Mouse (Mus musculus) ES-Bruce4 (cell line): ENCODE results near the gene Chit1. TPM values are rescaled to one million over a fixed set of nuclear protein-coding genes. Genes with fewer than 3 reads are reported as not detected.

Experiments
- H3K27ac ChIP-seq: 2 replicates; pipeline ENCODE4 v1.5.1; 2012; ENCODE audit warnings: low read length, inconsistent platforms; ENCODE audit not compliant: insufficient read depth
- H3K27me3 ChIP-seq: 2 replicates; pipeline ENCODE4 v1.6.1; 2012; ENCODE audit warnings: mild to moderate bottlenecking, low read length, inconsistent platforms; ENCODE audit not compliant: control insufficient read depth, poor library complexity, insufficient read depth, severe bottlenecking
- H3K36me3 ChIP-seq: 2 replicates; pipeline ENCODE4 v1.6.1; 2012; ENCODE audit warnings: inconsistent platforms, mild to moderate bottlenecking, low read length, moderate library complexity; ENCODE audit not compliant: control insufficient read depth, poor library complexity, insufficient read depth, severe bottlenecking
- H3K4me1 ChIP-seq: one replicate; pipeline ENCODE4 v1.8.1; 2011; ENCODE audit warnings: low read length; ENCODE audit not compliant: control insufficient read depth, insufficient read depth
- H3K4me3 ChIP-seq: 2 replicates; pipeline ENCODE4 v1.5.1; 2011; ENCODE audit warnings: low read depth, mild to moderate bottlenecking, low read length
- H3K9ac ChIP-seq: 2 replicates; pipeline ENCODE4 v1.6.1; 2012; ENCODE audit warnings: low read depth, mild to moderate bottlenecking, inconsistent platforms; ENCODE audit not compliant: poor library complexity, severe bottlenecking
- H3K9me3 ChIP-seq: replicated peaks from 2 replicates; pipeline ENCODE4 v1.6.1; 2012; ENCODE audit warnings: mild to moderate bottlenecking, low read length, inconsistent platforms; ENCODE audit not compliant: control insufficient read depth, poor library complexity, insufficient read depth, severe bottlenecking
- CTCF ChIP-seq: IDR thresholded peaks from one replicate; pipeline ENCODE4 v1.8.1; 2011; ENCODE audit warnings: low read depth, low read length
- EP300 ChIP-seq: IDR thresholded peaks from 2 replicates; pipeline ENCODE4 v1.6.1; 2011; ENCODE audit warnings: low read depth, low read length; ENCODE audit not compliant: insufficient read depth
- POLR2A ChIP-seq: IDR thresholded peaks from one replicate; pipeline ENCODE4 v1.8.1; 2011; ENCODE audit warnings: low read length; ENCODE audit not compliant: insufficient read depth
- polyA plus RNA-seq: library from polyadenylated mRNA; stranded (reverse); fragments of >200 nt; gene quantifications from 2 replicates; pipeline ENCODE4 v1.2.4, GENCODE M21; 2011; ENCODE audit warnings: low read depth; ENCODE audit not compliant: missing spikeins, insufficient read depth, insufficient read length

Gene Chit1
- polyA plus RNA-seq, 1 experiment: not detected

DNA sequence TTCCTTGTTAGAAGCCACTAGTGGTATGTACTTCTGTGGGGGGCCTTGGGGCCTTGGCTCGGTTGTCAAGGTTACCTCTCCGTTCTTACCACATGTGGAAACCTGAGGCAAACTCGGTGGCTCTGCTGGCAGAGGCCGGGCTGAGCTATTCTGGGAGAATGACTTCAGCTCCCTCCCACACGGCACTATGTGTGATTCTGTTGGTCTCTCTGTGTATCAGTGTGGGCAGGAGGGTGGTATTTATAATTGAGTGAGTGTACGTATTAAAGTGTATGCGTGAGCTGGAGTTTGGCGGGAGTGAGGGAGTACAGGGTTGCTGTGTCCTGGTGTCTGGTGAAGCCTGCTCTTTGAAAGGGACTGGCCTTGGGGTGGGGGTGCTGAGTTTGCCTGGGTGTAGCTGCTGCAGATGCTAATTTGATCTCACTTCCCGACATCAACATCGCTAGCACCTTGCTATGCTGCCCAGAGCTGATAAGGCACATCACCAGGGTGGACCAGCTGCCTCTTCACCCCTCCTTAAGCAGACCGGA is 28.0 kb upstream of the Chit1 start:
- Histone ChIP-seq H3K9ac (no peak overlapping the region), H3K36me3 (no peaks in the 10 kb centered on the region), H3K9me3 (no peaks in the 10 kb centered on the region), H3K4me1 (peaks cover 8% of the 10 kb centered on the region), H3K27ac (no peak overlapping the region), H3K4me3 (no peak overlapping the region), H3K27me3 (no peaks in the 10 kb centered on the region)
- TF ChIP-seq CTCF: no peak
- 0 out of 2 replicates have a peak, but pooled peaks have one; percentile 31 for TF ChIP-seq EP300

DNA sequence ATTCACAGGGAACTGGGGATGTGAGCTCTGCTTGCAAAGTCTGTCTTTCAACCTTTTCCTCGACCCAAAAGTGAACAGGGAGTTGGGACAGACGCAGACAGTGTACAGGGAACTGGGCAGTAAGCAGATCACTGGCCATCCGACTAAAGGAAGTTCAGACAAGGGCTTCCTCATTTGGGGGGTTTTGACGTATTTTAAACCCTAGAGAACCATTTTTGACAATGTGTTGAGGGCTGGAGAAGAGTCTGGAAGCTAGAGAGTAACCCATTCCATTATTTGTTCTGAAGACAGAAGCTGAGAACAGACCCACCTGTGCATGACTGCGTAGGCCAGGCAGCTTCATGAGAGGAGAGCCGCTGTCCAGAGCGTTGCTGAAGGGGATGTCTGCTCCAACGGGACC is 27.4 kb upstream of the Chit1 start:
- no peak overlapping the region for H3K4me3 ChIP-seq
- H3K27ac ChIP-seq: no peak overlapping the region
- no peak for TF ChIP-seq POLR2A
- no peak for TF ChIP-seq EP300
- TF ChIP-seq CTCF: no peak
- no peaks in the 10 kb centered on the region for H3K27me3 ChIP-seq
- no peak overlapping the region for H3K9ac ChIP-seq
- H3K36me3 ChIP-seq: no peaks in the 10 kb centered on the region
- H3K4me1 ChIP-seq: peaks cover 8% of the 10 kb centered on the region
- no peaks in the 10 kb centered on the region for H3K9me3 ChIP-seq

DNA sequence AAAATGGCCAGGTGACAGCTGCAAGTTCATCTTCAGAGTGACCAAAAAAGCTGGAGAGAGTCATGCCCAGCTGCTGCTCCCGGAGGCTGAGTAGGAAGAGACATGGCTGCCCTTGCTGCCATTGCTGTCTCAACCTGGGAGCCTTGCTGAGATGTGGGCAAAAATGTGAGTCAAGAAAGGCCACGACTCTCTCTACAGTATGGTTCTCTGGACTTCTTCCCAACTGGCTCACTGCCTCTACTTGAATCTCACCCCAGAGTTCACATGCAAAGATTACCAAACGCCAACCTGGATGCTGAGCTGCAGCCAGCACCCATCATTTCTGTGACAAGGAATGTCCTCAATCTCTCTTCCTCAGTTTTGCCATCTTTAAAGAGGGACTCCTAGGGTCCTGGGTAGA is 26.9 kb upstream of the Chit1 start:
- H3K4me3 ChIP-seq: no peak overlapping the region
- no peaks in the 10 kb centered on the region for H3K36me3 ChIP-seq

DNA sequence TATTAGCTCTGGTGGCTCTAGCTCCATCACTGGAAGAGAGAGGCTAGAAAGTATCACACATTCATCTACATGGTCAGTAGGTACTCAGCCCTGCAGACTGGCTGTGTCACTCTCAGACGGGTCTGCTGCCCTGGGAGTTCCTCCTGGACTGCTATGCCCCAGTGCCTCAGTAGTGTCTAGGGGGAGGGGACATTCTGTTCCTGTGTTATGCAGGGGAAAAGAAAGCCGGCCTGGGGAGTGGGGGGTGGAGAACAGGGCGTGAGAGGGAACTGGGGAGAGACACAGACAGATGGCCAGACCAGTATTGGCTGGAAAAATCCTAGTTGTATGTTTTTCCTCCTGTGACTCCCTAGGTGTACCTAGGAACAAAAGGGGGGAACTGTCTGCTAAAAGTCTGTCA is 25.0 kb upstream of the Chit1 start:
- Histone ChIP-seq H3K27ac (no peak overlapping the region), H3K4me3 (no peak overlapping the region)

More for the DNA sequence above, 26.9 kb upstream of the Chit1 start:
- no peaks in the 10 kb centered on the region for H3K9me3 ChIP-seq
- H3K27ac ChIP-seq: no peak overlapping the region
- H3K27me3 ChIP-seq: no peaks in the 10 kb centered on the region
- TF ChIP-seq CTCF (no peak), EP300 (no peak), POLR2A (no peak)
- H3K9ac ChIP-seq: no peak overlapping the region
- peaks cover 8% of the 10 kb centered on the region for H3K4me1 ChIP-seq

DNA sequence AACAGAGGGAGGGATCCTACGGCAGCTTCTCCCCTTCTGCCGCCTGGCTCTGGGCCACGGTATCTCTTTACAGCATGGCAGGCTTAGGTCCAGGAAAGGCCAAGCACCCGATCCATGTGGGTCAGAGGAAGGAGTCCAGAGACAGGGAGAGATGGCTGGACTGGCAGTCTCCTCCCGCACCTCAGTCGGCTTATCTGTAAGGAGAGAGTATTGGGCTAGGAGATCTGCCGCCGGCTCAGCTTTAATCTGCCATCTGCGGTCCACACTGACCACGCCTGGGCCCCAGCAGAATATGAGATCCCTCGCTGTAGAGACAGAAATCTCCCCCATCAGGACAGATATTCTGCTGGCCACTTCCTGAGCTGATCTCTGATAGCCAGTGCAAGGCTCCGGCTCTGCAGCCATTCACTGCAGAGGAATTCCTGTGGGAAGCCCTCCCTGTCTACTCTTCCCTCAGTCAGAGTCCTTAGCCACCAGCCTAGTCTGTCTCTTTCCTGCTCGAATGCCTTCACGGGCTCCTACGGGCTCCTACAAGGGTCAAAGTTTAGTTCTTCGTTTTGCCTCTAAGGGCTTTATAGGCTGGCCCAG is 24.1 kb upstream of the Chit1 start:
- Histone ChIP-seq H3K27ac (no peak overlapping the region), H3K9ac (peak overlapping the region; percentile 15), H3K36me3 (no peaks in the 10 kb centered on the region), H3K4me1 (peaks cover 6% of the 10 kb centered on the region), H3K4me3 (peak overlapping the region; percentile 25), H3K9me3 (no peaks in the 10 kb centered on the region), H3K27me3 (no peaks in the 10 kb centered on the region)
- no peak for TF ChIP-seq CTCF
- no peak for TF ChIP-seq EP300
- no peak for TF ChIP-seq POLR2A

More for the DNA sequence above, 25.0 kb upstream of the Chit1 start:
- Histone ChIP-seq H3K36me3 (no peaks in the 10 kb centered on the region), H3K9ac (no peak overlapping the region), H3K27me3 (no peaks in the 10 kb centered on the region), H3K4me1 (peaks cover 6% of the 10 kb centered on the region), H3K9me3 (no peaks in the 10 kb centered on the region)
- TF ChIP-seq EP300 (0 out of 2 replicates have a peak, but pooled peaks have one; percentile 38), POLR2A (no peak), CTCF (no peak)

DNA sequence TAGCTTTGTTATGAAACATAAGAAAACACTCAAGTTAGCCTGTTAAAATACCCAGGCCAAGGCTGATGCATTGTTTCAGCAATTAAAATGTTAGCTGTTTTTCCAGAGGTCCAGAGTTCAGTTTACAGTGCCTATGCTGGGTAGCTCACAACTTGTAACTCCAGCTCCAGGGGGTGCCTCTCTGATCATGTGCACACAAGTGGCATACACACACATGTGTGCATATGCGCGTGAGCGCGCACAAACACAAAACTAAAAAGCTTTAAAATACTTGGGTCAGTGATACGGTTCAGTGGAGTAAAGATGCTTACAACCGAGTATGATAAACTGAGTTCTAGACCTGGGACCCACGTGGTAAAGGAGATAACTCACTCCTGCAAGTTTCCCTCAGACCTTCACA is 22.0 kb upstream of the Chit1 start:
- Histone ChIP-seq H3K36me3 (no peaks in the 10 kb centered on the region), H3K4me1 (peaks cover 3% of the 10 kb centered on the region), H3K4me3 (no peak overlapping the region), H3K9ac (no peak overlapping the region), H3K9me3 (no peaks in the 10 kb centered on the region), H3K27ac (no peak overlapping the region), H3K27me3 (no peaks in the 10 kb centered on the region)
- TF ChIP-seq CTCF (no peak), POLR2A (no peak), EP300 (no peak)
